20 mouse cellular contexts compared by ENCODE assay signal in genomic region chr8:47970576-47970975, GRCm38 (mm10). TPM values are rescaled to one million over a fixed set of nuclear protein-coding genes. Genes with fewer than 3 reads are reported as not detected.
A peak's percentile ranks its signal among the peaks of the same experiment; 100 is the strongest.
DNase-seq lines count a peak whose midpoint lies in the region; ATAC-seq and TF ChIP-seq lines count a peak whose summit lies in the region.
"Had no signal": no experiment of that assay in that cellular context is flagged by ENCODE, and none has a peak within 500 bp of the region (broad histone marks: within the 10 kb centered on the region; RNA-seq: fewer than 3 reads in every experiment).

No protein-coding gene starts in this region.

- no peaks in the 10 kb centered on the region for H3K27me3 ChIP-seq in heart, adult 2 months (ENCODE audit: control insufficient read depth, insufficient read depth, low read length)
- no peaks in the 10 kb centered on the region for H3K27me3 ChIP-seq in heart, embryonic 16.5 days (ENCODE audit: control insufficient read depth, insufficient read depth, low read length)
- no peaks in the 10 kb centered on the region for H3K27me3 ChIP-seq in kidney, postnatal 0 days (ENCODE audit: insufficient read depth, low read length)
- H3K27me3 ChIP-seq: embryonic facial prominence, embryonic 15.5 days; lung, embryonic 15.5 days had no signal

- peaks cover 4% of the 10 kb centered on the region; the same call in 1 of the 2 replicates for H3K9me3 ChIP-seq in heart, embryonic 16.5 days (replicated peaks; ENCODE audit: control insufficient read depth, low read length)
- H3K9me3 ChIP-seq in kidney, postnatal 0 days (replicated peaks; ENCODE audit: low read length) = no peaks in the 10 kb centered on the region
- H3K9me3 ChIP-seq: embryonic facial prominence, embryonic 15.5 days; lung, embryonic 15.5 days; midbrain, embryonic 10.5 days had no signal

- no peak for TF ChIP-seq POLR2A in heart, adult 2 months (IDR thresholded peaks at IDR 0.05; ENCODE audit: insufficient read depth, low read depth, low read length)

- intact Hi-C loops in heart, adult 2 months (cut with DNase I) = no loop called here
- intact Hi-C loops in heart, postnatal 36 days (cut with DNase I) = no loop called here
- intact Hi-C loops in left cerebral cortex, postnatal 4 days (cut with DNase I) = no loop called here

- no peak for TF ChIP-seq CTCF in heart, adult 2 months (IDR thresholded peaks at IDR 0.05)
- TF ChIP-seq CTCF in kidney, postnatal 0 days (IDR thresholded peaks at IDR 0.05; ENCODE audit: low read depth) = 0 out of 2 replicates have a peak, but pooled peaks have one; percentile 10

- WGBS in heart, adult 2 months = 61% methylated on average over 5 of the region's 5 CpGs
- 61% methylated on average over 5 of the region's 5 CpGs for WGBS in heart, embryonic 16.5 days
- WGBS in kidney, postnatal 0 days = 52% methylated on average over 5 of the region's 5 CpGs

- DNase-seq in heart, adult 2 months = peak in 1 of 2 experiments; percentile 30
- DNase-seq in heart, adult 11 months = no peak
- no peak for DNase-seq in heart, postnatal 36 days
- DNase-seq in kidney, postnatal 0 days (ENCODE audit: low spot score) = peak; percentile 50
- no peak for DNase-seq in lung, postnatal 14 days
- no peak for DNase-seq in left cerebral cortex, postnatal 4 days
- DNase-seq in spleen, postnatal 4 days (ENCODE audit: low spot score in 2 of 2) = no peak
- DNase-seq: adrenal gland, postnatal 10 days; cerebellum, postnatal 25 days; forebrain, postnatal 0 days; gastrocnemius, postnatal 36 days; layer of hippocampus, postnatal 36 days; retina, postnatal 1 day; thymus, adult 2 months had no signal

- peak overlapping the region; percentile 29; the same call in 1 of the 2 replicates for H3K27ac ChIP-seq in heart, adult 2 months
- peak overlapping the region; percentile 71 for H3K27ac ChIP-seq in heart, embryonic 16.5 days (ENCODE audit: low read length)
- peak overlapping the region; percentile 82 for H3K27ac ChIP-seq in kidney, postnatal 0 days
- H3K27ac ChIP-seq: embryonic facial prominence, embryonic 15.5 days; liver, embryonic 14.5 days; lung, embryonic 15.5 days; macrophage; midbrain, embryonic 10.5 days had no signal

- peaks cover 9% of the 10 kb centered on the region for H3K4me1 ChIP-seq in heart, adult 2 months (ENCODE audit: control insufficient read depth, insufficient read depth, low read length)
- H3K4me1 ChIP-seq in heart, embryonic 16.5 days (ENCODE audit: control insufficient read depth, insufficient read depth, low read length) = peaks cover 28% of the 10 kb centered on the region
- peaks cover 34% of the 10 kb centered on the region for H3K4me1 ChIP-seq in kidney, postnatal 0 days (replicated peaks; ENCODE audit: insufficient read depth, low read length)

- no peak overlapping the region for H3K9ac ChIP-seq in heart, adult 2 months (ENCODE audit: low read depth, low read length)
- no peak overlapping the region for H3K9ac ChIP-seq in heart, embryonic 16.5 days (ENCODE audit: low read length)
- no peak overlapping the region for H3K9ac ChIP-seq in kidney, postnatal 0 days (ENCODE audit: low read depth, low read length)
- H3K9ac ChIP-seq: embryonic facial prominence, embryonic 15.5 days; forebrain, postnatal 0 days; liver, embryonic 14.5 days; lung, embryonic 15.5 days had no signal

- H3K36me3 ChIP-seq in heart, adult 2 months (ENCODE audit: control insufficient read depth, insufficient read depth, low read length) = peaks cover 3% of the 10 kb centered on the region
- no peaks in the 10 kb centered on the region for H3K36me3 ChIP-seq in heart, embryonic 16.5 days (ENCODE audit: control insufficient read depth, insufficient read depth)
- H3K36me3 ChIP-seq in kidney, postnatal 0 days (ENCODE audit: insufficient read depth, low read length) = no peaks in the 10 kb centered on the region
- H3K36me3 ChIP-seq: embryonic facial prominence, embryonic 15.5 days; lung, embryonic 15.5 days; midbrain, embryonic 10.5 days had no signal

- H3K4me3 ChIP-seq in heart, adult 2 months = no peak overlapping the region
- H3K4me3 ChIP-seq in heart, embryonic 16.5 days (ENCODE audit: low read length) = no peak overlapping the region
- H3K4me3 ChIP-seq in kidney, postnatal 0 days (replicated peaks; ENCODE audit: low read depth, low read length) = no peak overlapping the region
- H3K4me3 ChIP-seq: embryonic facial prominence, embryonic 15.5 days; lung, embryonic 15.5 days; midbrain, embryonic 10.5 days had no signal

- no peak overlapping the region for H3K4me2 ChIP-seq in heart, embryonic 16.5 days (ENCODE audit: low read depth, low read length)
- H3K4me2 ChIP-seq in kidney, postnatal 0 days (ENCODE audit: low read length) = peak overlapping the region; percentile 37; the same call in 1 of the 2 replicates
- H3K4me2 ChIP-seq: embryonic facial prominence, embryonic 15.5 days; lung, embryonic 15.5 days had no signal

- ATAC-seq in heart, embryonic 16.5 days (replicated peaks; ENCODE audit: extremely low read depth, insufficient read depth, low FRiP score) = no peak
- peak; percentile 84 for ATAC-seq in kidney, postnatal 0 days (replicated peaks; ENCODE audit: low FRiP score, low read depth)
- ATAC-seq: forebrain, postnatal 0 days had no signal

- peaks cover 10% of the 10 kb centered on the region for H3K79me2 ChIP-seq in heart, adult 2 months (replicated peaks; ENCODE audit: control insufficient read depth, insufficient read depth, low read length)

- no peak for TF ChIP-seq EP300 in heart, adult 2 months (IDR thresholded peaks at IDR 0.05; ENCODE audit: insufficient read depth, low read depth, low read length)

RNA-seq across cellular contexts. Expression of gene Wwc2, which starts 20.1 kb away (rescaled TPM):
- 10 to 100 TPM; 25.2 to 26.9 TPM for total RNA-seq in heart, adult 2 months (2021)
- 8.3 and 11.0 TPM in 2 replicates for polyA plus RNA-seq in heart, adult 2 months (2012; rRNA removed)
- 10.1 and 12.1 TPM in 2 replicates for polyA plus RNA-seq in heart, embryonic 16.5 days (2015; fragmentation: Nextera tagmentation; extraction: Ambion mirVana)
- 10 to 100 TPM; 26.1 to 28.3 TPM for total RNA-seq in heart, postnatal 36 days (2021)
- 18.3 and 19.5 TPM in 2 replicates for polyA plus RNA-seq in kidney, postnatal 0 days (2015; fragmentation: Nextera tagmentation; extraction: Ambion mirVana)
- total RNA-seq in left cerebral cortex, postnatal 4 days (2021) = 10 to 100 TPM; 23.3 to 23.7 TPM

Comparison
In these comparisons a context has a peak if more than half of its experiments do, and no peak if none do; other contexts are left out.
1. H3K27ac ChIP-seq: peak in every context shown above with its lines; median percentile 82 in kidney, postnatal 0 days; 71 in heart, embryonic 16.5 days; 29 in heart, adult 2 months.